Mouse (Mus musculus) bone marrow, adult 2 months (tissue): ENCODE measurements around the gene Lrch1. TPM values are rescaled to one million over a fixed set of nuclear protein-coding genes. Genes with fewer than 3 reads are reported as not detected.

Experiments
- H3K27ac ChIP-seq: fragments of 200-500 bp; 2 replicates; pipeline ENCODE4 v1.5.1; 2012; ENCODE audit warnings: low read depth, mild to moderate bottlenecking, control low read depth, inconsistent platforms, low read length; ENCODE audit not compliant: control insufficient read depth, poor library complexity, insufficient read depth
- H3K4me1 ChIP-seq: fragments of 200-500 bp; 2 replicates; pipeline ENCODE4 v1.6.1; 2011; ENCODE audit warnings: low read length; ENCODE audit not compliant: control insufficient read depth, insufficient read depth
- H3K4me3 ChIP-seq: fragments of 200-500 bp; replicated peaks from 2 replicates; pipeline ENCODE3; 2011; ENCODE audit warnings: mild to moderate bottlenecking, low read depth, low read length, control low read depth; ENCODE audit not compliant: control insufficient read depth
- CTCF ChIP-seq: fragments of 200-500 bp; IDR thresholded peaks from 2 replicates; pipeline ENCODE4 v1.5.1; 2011; ENCODE audit warnings: low read length, control low read depth; ENCODE audit not compliant: control insufficient read depth, insufficient read depth
- POLR2A ChIP-seq: fragments of 200-500 bp; IDR thresholded peaks from 2 replicates; pipeline ENCODE4 v1.6.1; 2011; ENCODE audit warnings: low read depth, mild to moderate bottlenecking, control low read depth, low read length, borderline replicate concordance; ENCODE audit not compliant: control insufficient read depth
- WGBS: fragments of 180-500 bp; shearing (Covaris S2); methylation state at CpG from one replicate; pipeline ENCODE4 v1.1.7; 2018; 5-methylcytosine and 5-hydroxymethylcytosine counted together
- polyA plus RNA-seq: library from polyadenylated mRNA; stranded (reverse); fragments of >200 nt; gene quantifications from 2 replicates; pipeline ENCODE4 v1.2.4, GENCODE M21; 2011; ENCODE audit warnings: low replicate concordance; ENCODE audit not compliant: missing spikeins, insufficient read depth, insufficient read length

The Lrch1 gene
- polyA plus RNA-seq, 1 experiment, result 9.2 TPM

DNA sequence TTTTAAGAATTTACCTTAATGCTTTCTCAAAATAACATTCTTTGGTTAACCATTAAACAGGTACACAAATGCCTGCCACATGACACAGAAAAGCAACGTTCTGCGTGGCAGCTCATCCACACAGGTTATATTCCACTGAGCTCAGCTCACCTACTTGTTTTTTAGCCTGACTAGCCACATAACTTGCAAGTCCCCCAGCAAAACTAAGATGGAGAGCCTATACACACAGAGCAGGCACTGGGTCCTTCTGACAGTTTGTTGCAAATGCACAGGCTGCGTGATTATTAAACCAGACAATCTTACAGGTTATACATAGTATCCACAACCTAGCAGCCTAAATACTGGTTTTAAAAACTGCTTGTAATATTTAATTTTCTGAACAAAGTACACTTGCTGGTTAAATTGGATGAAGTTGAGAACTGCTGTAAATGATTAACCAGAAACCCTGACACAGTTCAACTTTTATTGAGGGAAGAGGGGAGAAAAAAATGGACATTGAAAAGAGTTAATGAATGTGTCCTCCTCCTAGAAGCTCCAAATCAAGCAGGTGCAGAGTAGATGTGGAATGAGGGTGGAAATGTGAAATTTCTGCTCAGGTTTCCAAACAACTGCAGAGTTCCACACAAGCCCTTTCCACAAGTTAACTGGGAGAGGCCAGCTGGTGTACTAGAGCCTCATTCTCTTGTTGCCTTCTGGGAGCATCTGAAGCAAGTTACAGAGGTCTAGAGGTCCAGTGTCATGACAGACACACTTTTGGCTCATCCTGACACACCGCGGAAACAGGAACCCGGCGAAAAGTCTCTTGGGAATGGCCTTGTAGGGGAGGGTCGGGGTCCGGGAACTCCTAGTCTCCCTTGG is 216.2 kb downstream of the Lrch1 start:
- H3K4me1 ChIP-seq, result no peaks in the 10 kb centered on the region
- WGBS, result 33% methylated on average over 9 of the region's 9 CpGs
- peak overlapping the region; percentile 48 for H3K4me3 ChIP-seq
- TF ChIP-seq POLR2A, result no peak
- no peak for TF ChIP-seq CTCF
- H3K27ac ChIP-seq, result no peak overlapping the region

DNA sequence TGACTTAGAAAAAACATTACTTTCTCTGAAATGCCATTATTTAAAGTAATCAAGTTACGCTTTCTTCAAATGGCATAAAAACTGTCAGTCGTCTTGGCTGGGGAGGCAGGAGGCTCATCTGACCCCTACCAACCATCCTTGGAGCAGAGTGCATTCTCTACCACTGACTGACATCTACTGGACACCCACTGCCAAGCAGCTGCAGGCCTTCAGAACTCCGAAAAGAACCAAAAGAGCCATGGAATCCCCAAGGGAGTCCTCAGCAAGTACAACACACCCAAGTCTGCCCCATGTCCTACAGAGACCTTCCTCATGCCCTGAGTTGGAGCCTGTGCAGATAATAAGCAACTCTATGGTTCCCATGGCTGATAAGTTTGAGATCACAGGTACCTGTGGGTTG is 224.1 kb downstream of the Lrch1 start:
- H3K4me1 ChIP-seq, result no peaks in the 10 kb centered on the region
- no peak overlapping the region for H3K27ac ChIP-seq
- no peak for TF ChIP-seq POLR2A
- no peak for TF ChIP-seq CTCF
- WGBS, result 69% methylated on average over 3 of the region's 3 CpGs
- no peak overlapping the region for H3K4me3 ChIP-seq

DNA sequence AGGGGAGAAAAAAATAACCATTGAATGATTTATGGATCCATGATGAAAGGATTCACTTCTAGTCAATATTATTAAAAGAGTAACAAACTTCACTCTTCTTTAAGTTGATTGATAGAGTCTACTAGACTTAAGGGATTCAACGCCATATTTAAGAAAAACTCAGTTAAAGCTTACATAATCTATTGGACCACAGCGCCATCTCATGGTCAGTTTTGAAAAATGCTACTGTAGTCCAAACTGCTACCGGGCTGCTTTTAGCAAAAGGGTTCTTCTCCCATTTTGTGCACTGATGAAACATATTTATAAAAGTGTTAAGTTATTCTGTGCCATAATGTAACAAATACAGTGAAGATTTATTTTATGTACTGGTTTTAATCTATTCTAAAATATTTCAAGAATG is 238.6 kb downstream of the Lrch1 start:
- TF ChIP-seq POLR2A (no peak), CTCF (no peak)
- Histone ChIP-seq H3K4me3 (no peak overlapping the region), H3K4me1 (no peaks in the 10 kb centered on the region; the same call in 1 of the 2 replicates), H3K27ac (no peak overlapping the region)
- WGBS, result 4% methylated on average over 3 of the region's 3 CpGs

Other genes with a start within 250 kb of the Lrch1 start
- gene Esd, start 215.6 kb downstream of the Lrch1 start, polyA plus RNA-seq, result 91.4 and 136 TPM in 2 replicates
- 8.8 and 14.0 TPM in 2 replicates for gene Rubcnl, start 68.2 kb upstream of the Lrch1 start, polyA plus RNA-seq
- not detected in 2 replicates for gene Lrrc63, start 183.0 kb upstream of the Lrch1 start, polyA plus RNA-seq
- 67.5 and 169 TPM in 2 replicates for gene Lcp1, start 183.2 kb upstream of the Lrch1 start, polyA plus RNA-seq